Mouse (Mus musculus): Measurements from ENCODE around the gene Nsun5.

The Nsun5 gene

GRCm38 (mm10) chr5:135369787-135370654 lies at the start of gene Nsun5:
Gene Nsun5 (plus strand): TSS chr5:135369953.
- Histone ChIP-seq H3K27me3 (ENCODE audit: control insufficient read depth, insufficient read depth, low read length, poor library complexity, severe bottlenecking) (no peaks in the 10 kb centered on the region), H3K36me3 (ENCODE audit: control insufficient read depth, insufficient read depth, low read length, poor library complexity, severe bottlenecking) (no peaks in the 10 kb centered on the region; the same call in 1 of the 2 replicates)
- peak; percentile 96 for DNase-seq (ENCODE audit: low read depth, low spot score)

GRCm38 (mm10) chr5:135322197-135322596 lies 47.6 kb upstream of the Nsun5 start:
- no peak for DNase-seq (ENCODE audit: low read depth, low spot score)
- Histone ChIP-seq H3K27me3 (ENCODE audit: control insufficient read depth, insufficient read depth, low read length, poor library complexity, severe bottlenecking) (no peaks in the 10 kb centered on the region), H3K36me3 (ENCODE audit: control insufficient read depth, insufficient read depth, low read length, poor library complexity, severe bottlenecking) (no peaks in the 10 kb centered on the region)

GRCm38 (mm10) chr5:135326121-135326659 lies 43.6 kb upstream of the Nsun5 start:
- Histone ChIP-seq H3K36me3 (ENCODE audit: control insufficient read depth, insufficient read depth, low read length, poor library complexity, severe bottlenecking) (no peaks in the 10 kb centered on the region), H3K27me3 (ENCODE audit: control insufficient read depth, insufficient read depth, low read length, poor library complexity, severe bottlenecking) (no peaks in the 10 kb centered on the region)
- DNase-seq (ENCODE audit: low read depth, low spot score), result no peak

- H3K27me3 ChIP-seq (ENCODE audit: control insufficient read depth, insufficient read depth, low read length, poor library complexity, severe bottlenecking), result no peaks in the 10 kb centered on the region
- H3K36me3 ChIP-seq (ENCODE audit: control insufficient read depth, insufficient read depth, low read length, poor library complexity, severe bottlenecking), result no peaks in the 10 kb centered on the region
- DNase-seq (ENCODE audit: low read depth, low spot score), result no peak
Observed at GRCm38 (mm10) chr5:135329471-135329870, 40.3 kb upstream of the Nsun5 start.

GRCm38 (mm10) chr5:135330201-135330600 lies 39.6 kb upstream of the Nsun5 start:
- no peaks in the 10 kb centered on the region for H3K36me3 ChIP-seq (ENCODE audit: control insufficient read depth, insufficient read depth, low read length, poor library complexity, severe bottlenecking)
- DNase-seq (ENCODE audit: low read depth, low spot score), result no peak
- H3K27me3 ChIP-seq (ENCODE audit: control insufficient read depth, insufficient read depth, low read length, poor library complexity, severe bottlenecking), result no peaks in the 10 kb centered on the region

DNA sequence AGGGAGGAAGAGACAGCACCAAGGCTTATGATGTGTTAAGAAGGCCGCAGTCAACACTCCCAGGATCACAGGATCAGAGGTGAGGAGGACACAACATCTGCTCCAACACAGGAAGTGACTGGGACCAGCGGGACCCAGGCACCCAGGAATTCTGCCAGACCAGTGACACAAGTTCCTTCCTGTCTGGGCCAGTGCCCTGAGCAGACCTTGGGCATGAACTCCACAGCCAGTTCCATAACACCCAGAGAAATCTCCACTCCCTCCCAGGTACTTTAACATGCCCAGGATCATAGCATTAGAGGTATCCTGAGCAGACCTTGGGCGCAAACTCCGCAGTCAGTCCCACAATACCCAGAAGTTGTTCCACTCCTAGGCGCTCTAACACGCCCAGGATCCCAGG lies 38.6 kb upstream of the Nsun5 start:
- no peak for DNase-seq (ENCODE audit: low read depth, low spot score)
- Histone ChIP-seq H3K36me3 (ENCODE audit: control insufficient read depth, insufficient read depth, low read length, poor library complexity, severe bottlenecking) (no peaks in the 10 kb centered on the region), H3K27me3 (ENCODE audit: control insufficient read depth, insufficient read depth, low read length, poor library complexity, severe bottlenecking) (no peaks in the 10 kb centered on the region)

DNA sequence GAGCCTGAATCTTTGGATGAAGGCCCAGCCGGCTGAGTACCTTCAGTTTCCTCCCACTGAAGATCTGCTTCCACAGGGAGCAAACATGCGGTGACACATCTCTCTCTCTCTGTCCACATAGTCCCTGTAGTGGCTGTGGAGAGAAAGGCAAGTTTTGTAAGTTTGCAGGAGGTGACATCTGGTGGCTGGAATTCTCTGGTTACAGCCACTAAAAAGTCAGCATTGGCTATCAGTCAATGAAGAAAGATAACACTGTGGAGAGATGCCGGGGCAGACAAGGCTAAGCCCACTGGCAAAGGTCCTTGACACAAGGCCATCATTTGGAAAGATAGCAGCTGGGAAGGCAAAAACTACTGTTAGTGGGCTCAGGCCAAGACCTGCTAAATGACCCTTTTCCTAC lies 32.2 kb upstream of the Nsun5 start:
- DNase-seq (ENCODE audit: low read depth, low spot score), result no peak
- Histone ChIP-seq H3K27me3 (ENCODE audit: control insufficient read depth, insufficient read depth, low read length, poor library complexity, severe bottlenecking) (no peaks in the 10 kb centered on the region), H3K36me3 (ENCODE audit: control insufficient read depth, insufficient read depth, low read length, poor library complexity, severe bottlenecking) (no peaks in the 10 kb centered on the region)

DNA sequence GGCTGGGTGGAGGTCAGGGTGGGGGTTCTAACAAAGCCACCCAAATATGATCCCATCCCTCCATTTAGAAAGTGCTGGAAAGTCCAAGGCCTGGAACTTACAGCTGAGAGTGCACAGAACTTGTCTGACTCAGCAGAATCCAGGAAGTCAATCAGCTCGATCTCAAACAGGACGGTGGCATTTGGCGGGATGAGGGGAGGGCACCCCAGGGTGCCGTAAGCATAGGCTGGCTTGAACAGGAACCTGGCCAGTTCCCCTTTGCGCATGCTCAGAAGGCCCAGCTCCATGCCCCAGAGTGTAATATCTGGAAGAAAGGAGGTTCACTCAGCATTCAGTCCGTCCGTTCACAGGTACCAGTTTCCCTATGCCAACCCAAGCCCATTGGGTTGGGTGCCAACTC lies 23.8 kb upstream of the Nsun5 start:
- H3K36me3 ChIP-seq (ENCODE audit: control insufficient read depth, insufficient read depth, low read length, poor library complexity, severe bottlenecking), result no peaks in the 10 kb centered on the region
- DNase-seq (ENCODE audit: low read depth, low spot score), result no peak
- no peaks in the 10 kb centered on the region for H3K27me3 ChIP-seq (ENCODE audit: control insufficient read depth, insufficient read depth, low read length, poor library complexity, severe bottlenecking)

DNA sequence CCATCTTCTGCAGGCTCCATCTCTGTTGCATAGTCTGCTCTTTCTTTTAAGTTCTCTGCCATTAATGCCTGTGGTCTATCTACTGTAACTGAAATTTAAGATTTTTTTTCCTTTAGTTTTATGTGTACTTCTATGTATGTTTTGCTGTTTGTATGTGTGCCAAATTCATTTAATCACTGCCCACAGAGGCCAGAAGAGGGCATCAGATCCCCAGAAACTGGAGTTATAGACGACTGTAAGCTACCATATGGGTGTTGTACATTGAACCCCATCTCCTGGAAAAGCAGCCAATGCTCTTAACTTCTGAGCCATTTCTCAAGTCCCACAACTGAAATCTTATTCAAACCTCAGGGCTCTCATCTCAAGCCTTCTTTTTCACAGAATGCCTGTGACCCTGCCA lies 23.3 kb upstream of the Nsun5 start:
- Histone ChIP-seq H3K27me3 (ENCODE audit: control insufficient read depth, insufficient read depth, low read length, poor library complexity, severe bottlenecking) (no peaks in the 10 kb centered on the region), H3K36me3 (ENCODE audit: control insufficient read depth, insufficient read depth, low read length, poor library complexity, severe bottlenecking) (no peaks in the 10 kb centered on the region)
- peak; percentile 13 for DNase-seq (ENCODE audit: low read depth, low spot score)

DNA sequence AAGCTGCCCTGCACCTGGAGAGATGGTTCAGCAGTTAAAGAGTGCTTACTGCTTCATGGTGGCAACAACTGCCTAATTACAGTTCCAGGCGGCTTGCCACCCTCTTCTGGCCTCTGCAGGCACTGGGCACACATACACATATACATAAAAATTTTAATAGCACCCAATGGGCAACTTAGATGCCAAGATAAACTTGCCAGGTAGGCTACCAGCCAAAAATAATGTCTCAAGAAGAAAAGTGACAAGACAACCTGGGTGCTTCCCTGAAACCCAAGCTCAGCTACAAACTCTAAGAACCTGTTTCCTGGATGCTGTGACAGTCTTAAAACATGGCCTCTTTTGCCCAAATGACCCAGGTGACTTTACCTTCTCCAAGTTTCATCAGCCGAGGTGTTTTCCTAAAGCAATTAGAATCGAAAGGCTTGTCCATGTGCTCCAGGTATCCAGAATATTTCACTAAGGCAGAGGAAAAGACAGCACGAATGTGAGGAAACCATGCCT lies 22.2 kb upstream of the Nsun5 start:
- Histone ChIP-seq H3K36me3 (ENCODE audit: control insufficient read depth, insufficient read depth, low read length, poor library complexity, severe bottlenecking) (no peaks in the 10 kb centered on the region), H3K27me3 (ENCODE audit: control insufficient read depth, insufficient read depth, low read length, poor library complexity, severe bottlenecking) (no peaks in the 10 kb centered on the region)
- no peak for DNase-seq (ENCODE audit: low read depth, low spot score)

GRCm38 (mm10) chr5:135349862-135350261 lies 19.9 kb upstream of the Nsun5 start, which contains the start of gene Fkbp6:
Gene Fkbp6 (minus strand): TSS chr5:135350044.
- no peaks in the 10 kb centered on the region for H3K27me3 ChIP-seq (ENCODE audit: control insufficient read depth, insufficient read depth, low read length, poor library complexity, severe bottlenecking)
- no peaks in the 10 kb centered on the region for H3K36me3 ChIP-seq (ENCODE audit: control insufficient read depth, insufficient read depth, low read length, poor library complexity, severe bottlenecking)
- DNase-seq (ENCODE audit: low read depth, low spot score), result no peak

DNA sequence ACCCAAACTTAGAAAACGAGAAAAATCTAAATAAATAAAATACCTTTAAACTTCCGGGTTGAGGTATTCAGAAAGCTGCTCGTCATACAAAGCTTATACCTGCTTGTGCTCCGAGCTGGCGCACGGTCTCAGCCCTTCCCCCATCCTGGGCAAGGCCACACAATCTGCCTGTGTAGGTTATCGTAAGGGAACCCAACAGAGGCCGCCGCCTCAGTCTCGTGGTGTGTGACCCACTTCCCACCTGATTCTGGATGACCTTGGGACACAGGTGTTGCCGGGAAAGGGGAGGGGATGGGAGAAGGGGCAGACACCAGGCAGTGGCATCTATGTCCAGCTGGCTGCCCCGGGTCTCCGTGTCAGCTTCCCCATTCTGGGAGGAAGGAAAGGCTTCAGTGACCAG lies 18.1 kb upstream of the Nsun5 start:
- H3K27me3 ChIP-seq (ENCODE audit: control insufficient read depth, insufficient read depth, low read length, poor library complexity, severe bottlenecking), result no peaks in the 10 kb centered on the region
- no peak for DNase-seq (ENCODE audit: low read depth, low spot score)
- no peaks in the 10 kb centered on the region for H3K36me3 ChIP-seq (ENCODE audit: control insufficient read depth, insufficient read depth, low read length, poor library complexity, severe bottlenecking)

DNA sequence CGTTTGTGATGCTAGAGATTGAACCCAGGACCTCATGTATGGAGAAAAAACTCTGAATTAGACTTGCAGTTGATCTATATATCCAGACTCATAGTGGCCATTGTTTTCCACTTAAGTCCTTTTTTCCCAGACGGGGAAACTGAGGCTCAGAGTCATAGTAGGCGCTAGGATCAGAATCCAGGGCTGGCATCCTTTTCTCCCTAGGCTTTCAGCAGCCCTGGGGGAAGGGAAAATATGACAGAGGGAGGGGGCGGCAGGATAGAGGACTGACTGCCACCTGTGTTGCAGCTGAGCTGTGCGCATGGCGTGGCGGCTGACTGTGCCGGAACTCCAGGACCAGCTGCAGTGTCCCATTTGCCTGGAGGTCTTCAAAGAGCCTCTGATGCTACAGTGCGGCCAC lies 16.8 kb upstream of the Nsun5 start, which contains the start of gene Trim50:
Gene Trim50 (plus strand): TSS at position 301 of the 400 bp plus-strand sequence.
- Histone ChIP-seq H3K36me3 (ENCODE audit: control insufficient read depth, insufficient read depth, low read length, poor library complexity, severe bottlenecking) (no peaks in the 10 kb centered on the region), H3K27me3 (ENCODE audit: control insufficient read depth, insufficient read depth, low read length, poor library complexity, severe bottlenecking) (no peaks in the 10 kb centered on the region)
- no peak for DNase-seq (ENCODE audit: low read depth, low spot score)

DNA sequence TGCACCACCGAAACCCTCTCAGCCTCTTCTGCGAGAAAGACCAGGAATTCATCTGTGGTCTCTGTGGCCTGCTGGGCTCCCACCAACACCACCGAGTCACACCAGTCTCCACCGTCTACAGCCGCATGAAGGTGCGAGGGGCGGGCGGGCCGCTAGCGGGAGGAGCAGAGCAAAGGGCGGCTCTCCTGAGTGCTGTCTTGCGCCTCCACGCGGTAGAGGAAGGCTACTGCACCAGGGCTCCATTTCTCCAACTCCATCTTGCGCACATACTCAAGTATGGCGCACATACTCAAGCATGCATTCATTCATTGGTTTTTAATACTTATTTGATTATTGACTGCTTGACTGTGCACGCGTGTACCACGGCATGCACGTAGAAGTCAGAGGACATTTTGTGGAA lies 16.2 kb upstream of the Nsun5 start:
- no peak for DNase-seq (ENCODE audit: low read depth, low spot score)
- Histone ChIP-seq H3K27me3 (ENCODE audit: control insufficient read depth, insufficient read depth, low read length, poor library complexity, severe bottlenecking) (no peaks in the 10 kb centered on the region), H3K36me3 (ENCODE audit: control insufficient read depth, insufficient read depth, low read length, poor library complexity, severe bottlenecking) (no peaks in the 10 kb centered on the region)

- Histone ChIP-seq H3K36me3 (ENCODE audit: control insufficient read depth, insufficient read depth, low read length, poor library complexity, severe bottlenecking) (no peaks in the 10 kb centered on the region), H3K27me3 (ENCODE audit: control insufficient read depth, insufficient read depth, low read length, poor library complexity, severe bottlenecking) (no peaks in the 10 kb centered on the region)
- no peak for DNase-seq (ENCODE audit: low read depth, low spot score)
Observed at GRCm38 (mm10) chr5:135356090-135356489, 13.7 kb upstream of the Nsun5 start.
